Mouse (Mus musculus) bone marrow macrophage, adult 2 months (primary cell): Measurements from ENCODE around the gene Myo3b. TPM values are rescaled to one million over a fixed set of nuclear protein-coding genes. Genes with fewer than 3 reads are reported as not detected.

Experiments
- H3K27ac ChIP-seq: 2 replicates; pipeline ENCODE4 v1.5.1; 2012; ENCODE audit warnings: low read depth, low read length; ENCODE audit not compliant: insufficient read depth
- H3K4me1 ChIP-seq: 2 replicates; pipeline ENCODE4 v1.6.1; 2012; ENCODE audit warnings: low read length; ENCODE audit not compliant: control insufficient read depth, insufficient read depth
- H3K4me3 ChIP-seq: 2 replicates; pipeline ENCODE4 v1.5.1; 2012; ENCODE audit warnings: mild to moderate bottlenecking, low read length, moderate library complexity; ENCODE audit not compliant: insufficient read depth
- CTCF ChIP-seq: IDR thresholded peaks from 2 replicates; pipeline ENCODE4 v1.5.1; 2012; ENCODE audit warnings: low read depth, mild to moderate bottlenecking, low read length, moderate library complexity
- POLR2A ChIP-seq: IDR thresholded peaks from 2 replicates; pipeline ENCODE4 v1.6.1; 2012; ENCODE audit warnings: mild to moderate bottlenecking, low read depth, low read length, borderline replicate concordance
- polyA plus RNA-seq: library from polyadenylated mRNA; stranded (reverse); fragments of >200 nt; gene quantifications from 2 replicates; pipeline ENCODE4 v1.2.4, GENCODE M21; 2012; ENCODE audit not compliant: missing spikeins, insufficient read depth, insufficient read length

Myo3b gene
- polyA plus RNA-seq, 1 experiment, result not detected

DNA sequence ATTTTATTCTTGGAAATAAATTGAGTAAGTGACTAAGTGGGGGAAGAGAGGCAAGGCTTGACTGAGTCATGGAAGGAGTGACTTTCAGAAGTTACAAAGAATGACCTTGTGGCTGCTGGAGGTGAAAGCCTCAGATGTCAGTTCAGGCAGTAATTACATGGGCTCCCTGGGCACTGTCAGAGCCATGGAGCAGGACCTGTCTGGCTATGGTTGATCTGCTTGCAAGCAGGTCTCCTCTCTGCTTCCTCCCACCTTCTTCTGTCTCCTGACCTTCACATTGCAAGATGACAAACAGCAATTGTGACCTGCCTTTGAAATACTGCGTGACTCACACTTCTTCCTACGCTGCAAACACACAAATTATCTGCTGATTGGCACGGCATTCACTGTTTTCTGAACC, 90.6 kb downstream of the Myo3b start:
- peaks cover 9% of the 10 kb centered on the region for H3K4me1 ChIP-seq
- H3K27ac ChIP-seq, result no peak overlapping the region
- TF ChIP-seq CTCF (no peak), POLR2A (no peak)
- no peak overlapping the region for H3K4me3 ChIP-seq

DNA sequence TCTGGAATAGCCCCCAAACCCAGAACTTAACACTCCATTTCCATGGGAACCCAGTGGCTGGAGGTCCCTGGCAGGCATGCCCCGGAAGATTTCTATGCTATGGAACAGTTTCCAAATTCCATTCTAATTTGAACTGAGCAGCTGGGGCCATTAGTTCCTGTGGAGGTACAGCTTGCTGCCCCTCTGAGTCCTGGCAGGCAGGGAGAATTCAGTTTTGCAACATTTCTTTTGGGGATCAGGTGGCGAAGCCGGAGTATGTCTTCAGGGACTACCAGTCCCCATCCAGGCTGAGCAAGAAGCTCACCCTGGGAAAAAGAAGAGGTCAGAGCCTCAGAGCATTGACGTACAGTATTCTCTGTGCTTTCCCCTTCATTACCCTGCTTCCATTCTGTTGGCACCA, 94.4 kb downstream of the Myo3b start:
- Histone ChIP-seq H3K4me1 (peaks cover 5% of the 10 kb centered on the region), H3K27ac (no peak overlapping the region), H3K4me3 (no peak overlapping the region)
- TF ChIP-seq CTCF (no peak), POLR2A (no peak)

DNA sequence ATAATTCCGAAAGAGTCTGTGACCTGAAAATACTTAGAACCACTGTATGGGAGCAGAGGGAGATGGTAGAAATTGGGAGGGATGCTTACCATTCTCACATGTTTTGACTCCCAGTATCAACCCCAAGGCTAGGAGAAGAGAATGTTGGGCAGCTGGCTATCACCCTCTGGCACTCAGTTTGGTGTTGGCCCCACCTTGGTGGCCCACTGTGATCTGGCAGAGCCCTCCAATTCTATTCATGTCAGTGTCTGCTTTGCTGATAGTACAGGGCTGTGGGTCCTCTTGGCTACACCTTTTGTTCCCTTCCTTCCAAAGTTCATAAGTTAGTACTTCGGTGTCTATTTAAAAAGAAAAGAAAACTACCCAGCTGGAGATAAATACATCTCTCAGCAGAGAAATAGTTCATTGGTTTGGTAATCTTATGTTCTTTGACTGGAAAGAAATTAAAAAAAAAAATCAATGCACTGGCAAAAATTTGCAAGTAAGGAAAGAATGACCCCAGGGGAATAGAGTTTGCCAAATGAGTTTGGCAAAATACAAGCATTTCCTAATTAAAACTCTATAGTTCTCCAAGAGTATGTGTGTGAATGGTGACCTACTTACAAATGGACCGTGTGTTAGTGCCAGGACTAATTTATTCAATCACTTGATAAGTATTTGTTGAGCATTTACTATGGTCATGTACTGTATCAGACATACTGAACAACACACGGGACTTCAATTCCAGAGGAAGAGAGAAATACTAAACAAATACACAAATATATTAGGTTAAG, 98.5 kb downstream of the Myo3b start:
- no peak for TF ChIP-seq POLR2A
- TF ChIP-seq CTCF, result no peak
- Histone ChIP-seq H3K4me1 (no peaks in the 10 kb centered on the region), H3K27ac (no peak overlapping the region), H3K4me3 (no peak overlapping the region)

DNA sequence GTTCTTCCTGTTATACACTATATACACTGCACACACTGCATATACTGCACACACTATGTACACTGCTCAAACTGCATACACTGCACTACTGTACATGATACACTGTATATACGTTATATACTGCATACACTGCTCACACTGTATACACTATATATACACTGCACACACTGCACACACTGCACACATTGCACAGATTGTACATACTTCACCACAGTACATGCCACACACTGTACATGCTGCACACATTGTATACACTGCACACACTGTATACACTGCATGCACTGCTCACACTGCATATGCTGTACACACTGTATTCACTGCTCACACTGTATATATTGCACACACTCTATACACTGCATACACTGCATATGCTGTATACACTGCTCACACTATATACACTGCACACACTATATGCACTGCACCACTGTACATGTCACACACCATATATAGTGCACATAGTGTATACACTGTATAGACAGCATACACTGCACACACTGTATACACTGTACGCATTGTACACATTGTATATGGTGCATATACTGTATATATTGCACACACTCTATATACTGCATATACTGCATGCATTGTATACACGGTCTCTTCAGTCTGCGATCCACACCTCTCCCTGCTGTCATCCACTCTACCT, 104.7 kb downstream of the Myo3b start:
- TF ChIP-seq POLR2A (no peak), CTCF (no peak)
- Histone ChIP-seq H3K27ac (no peak overlapping the region), H3K4me3 (no peak overlapping the region), H3K4me1 (no peaks in the 10 kb centered on the region)

DNA sequence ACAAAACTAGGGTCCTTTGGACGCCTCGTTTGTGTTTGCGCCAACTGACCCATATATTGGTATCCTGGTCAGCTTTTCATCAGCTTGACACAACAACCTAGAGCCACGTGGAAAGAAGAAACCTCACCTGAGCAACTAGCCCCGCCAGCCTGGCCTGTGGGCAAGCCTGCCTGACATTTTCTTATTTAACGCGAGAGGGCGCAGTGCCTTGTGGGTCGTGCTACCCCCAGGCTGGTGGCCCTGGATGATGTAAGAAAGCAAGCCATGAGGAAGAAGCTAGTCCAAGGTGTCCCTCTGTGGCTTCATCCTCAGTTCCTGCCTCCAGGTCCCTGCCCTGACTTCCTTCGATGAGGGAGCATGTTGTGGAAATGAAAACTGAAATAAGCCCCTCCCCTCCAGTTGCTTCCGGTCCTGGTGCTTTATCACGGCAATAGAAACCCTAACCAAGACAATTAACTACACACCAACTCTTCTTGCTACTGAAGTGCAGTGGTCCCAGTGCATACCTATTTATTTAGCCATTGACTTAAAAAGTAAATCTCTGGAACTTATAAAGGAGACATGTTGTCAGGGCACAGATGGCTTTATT, 108.2 kb downstream of the Myo3b start:
- Histone ChIP-seq H3K4me3 (no peak overlapping the region), H3K4me1 (no peaks in the 10 kb centered on the region), H3K27ac (no peak overlapping the region)
- TF ChIP-seq CTCF, result no peak
- no peak for TF ChIP-seq POLR2A

DNA sequence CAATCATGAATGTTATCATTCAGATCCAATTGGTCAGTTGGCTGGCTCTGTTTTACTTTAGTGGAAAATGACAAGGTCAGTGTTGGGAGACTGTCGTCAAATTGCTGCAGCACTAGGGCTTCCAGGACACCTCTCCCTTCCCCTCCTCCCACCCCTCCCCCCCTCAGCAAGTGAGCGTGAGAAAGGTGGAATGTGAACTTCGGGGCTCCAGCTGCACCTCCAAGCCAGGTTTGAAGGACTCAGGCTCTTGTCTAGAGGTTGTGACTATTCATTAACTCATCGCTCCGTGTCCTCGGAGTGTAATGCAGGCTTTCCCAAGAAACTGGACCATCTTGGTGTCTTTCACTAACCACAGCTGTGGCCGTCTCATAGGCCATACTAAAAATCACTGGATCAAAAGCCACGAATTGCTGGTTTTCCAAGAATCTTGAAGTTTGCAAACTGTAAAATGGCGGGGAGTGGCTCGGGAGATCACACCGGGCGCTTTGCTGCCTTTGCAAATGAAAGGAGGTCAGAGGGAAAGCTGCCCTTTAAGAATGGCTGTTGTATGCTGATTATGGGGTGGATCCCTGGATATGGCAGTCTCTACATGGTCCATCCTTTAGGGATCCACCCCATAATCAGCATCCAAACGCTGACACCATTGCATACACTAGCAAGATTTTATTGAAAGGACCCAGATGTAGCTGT, 110.0 kb downstream of the Myo3b start:
- TF ChIP-seq CTCF (no peak), POLR2A (no peak)
- Histone ChIP-seq H3K4me1 (no peaks in the 10 kb centered on the region), H3K4me3 (no peak overlapping the region), H3K27ac (no peak overlapping the region)

DNA sequence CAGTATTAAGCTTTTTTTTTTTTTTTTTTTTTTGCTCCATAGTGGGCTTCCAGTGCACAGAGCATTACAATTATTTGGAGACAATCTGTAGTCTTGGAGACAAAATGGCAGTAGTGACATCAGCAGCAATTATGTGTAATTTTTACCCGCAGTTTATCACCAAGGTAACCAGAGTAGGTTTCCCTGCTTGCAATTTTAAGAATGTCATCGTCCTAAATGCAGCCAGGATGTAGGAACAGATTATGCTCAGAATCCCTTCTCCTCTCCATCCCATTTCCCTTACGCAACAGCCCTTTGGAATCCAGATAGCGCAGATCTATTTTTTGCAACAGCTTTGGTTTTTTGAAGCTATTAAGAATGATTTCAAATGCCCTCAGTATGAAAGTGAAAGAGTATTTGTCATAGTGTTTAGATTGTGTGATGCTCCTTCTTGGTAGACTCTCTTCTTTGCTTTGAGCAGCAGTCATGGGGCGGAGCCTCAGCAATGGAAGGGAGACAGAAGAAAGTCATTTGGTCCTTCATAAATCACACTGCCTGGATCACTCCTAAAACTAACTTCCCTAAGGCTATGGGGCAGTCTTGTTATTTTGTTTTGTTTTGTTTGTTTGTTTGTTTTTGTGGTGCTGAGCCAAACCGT, 111.6 kb downstream of the Myo3b start:
- Histone ChIP-seq H3K4me3 (no peak overlapping the region), H3K27ac (no peak overlapping the region), H3K4me1 (no peaks in the 10 kb centered on the region)
- TF ChIP-seq CTCF, result no peak
- no peak for TF ChIP-seq POLR2A

DNA sequence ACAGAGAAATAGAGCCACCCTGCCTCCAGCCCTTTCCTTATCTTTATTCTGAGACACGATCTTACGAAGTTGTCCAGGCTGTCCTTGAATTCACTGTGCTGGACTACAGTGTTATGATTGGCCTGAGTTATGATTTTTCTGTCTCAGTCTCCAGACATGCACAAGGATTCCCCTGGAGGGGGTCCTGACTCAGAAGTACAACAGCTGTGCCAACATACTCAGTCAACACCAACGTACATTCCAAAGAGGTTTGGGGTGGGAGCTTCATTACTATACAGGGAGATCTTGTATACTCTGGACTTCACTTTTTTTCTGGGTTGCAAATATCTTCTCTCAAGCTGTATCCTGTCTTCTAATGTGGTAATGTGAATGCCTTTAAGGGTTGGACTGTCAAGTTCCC, 113.0 kb downstream of the Myo3b start:
- TF ChIP-seq POLR2A, result no peak
- TF ChIP-seq CTCF, result no peak
- H3K27ac ChIP-seq, result no peak overlapping the region

DNA sequence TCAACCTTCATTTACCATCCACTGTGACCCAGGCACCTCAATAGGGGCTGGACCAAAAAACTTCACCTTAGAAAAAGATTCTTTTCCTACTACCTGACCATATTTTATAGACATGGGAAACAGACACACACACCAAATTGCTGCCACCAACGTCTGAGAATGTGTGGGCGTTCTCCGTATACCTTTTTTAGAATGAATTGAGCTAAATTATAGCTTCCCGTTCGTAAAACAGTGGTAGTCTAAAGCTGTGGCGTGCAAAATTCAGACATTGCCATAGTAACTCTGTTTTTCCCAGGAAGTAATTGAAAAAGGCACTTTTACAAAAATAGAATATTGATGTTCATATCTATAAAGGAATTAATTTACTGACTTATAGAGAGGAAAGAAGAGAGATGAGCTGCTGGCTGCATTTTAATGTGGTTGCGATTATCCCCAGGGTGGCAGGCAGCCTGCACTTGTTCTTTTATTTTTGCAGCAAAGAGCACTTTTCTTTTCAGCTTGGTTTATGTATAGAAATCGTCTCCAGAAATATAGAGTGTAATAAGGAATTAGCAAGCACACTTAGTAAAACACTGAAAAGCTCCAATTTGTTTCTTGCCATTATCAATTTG, 116.4 kb downstream of the Myo3b start:
- Histone ChIP-seq H3K4me1 (no peaks in the 10 kb centered on the region), H3K27ac (no peak overlapping the region), H3K4me3 (no peak overlapping the region)
- TF ChIP-seq CTCF, result no peak
- no peak for TF ChIP-seq POLR2A

More for the DNA sequence above, 113.0 kb downstream of the Myo3b start:
- Histone ChIP-seq H3K4me3 (no peak overlapping the region), H3K4me1 (no peaks in the 10 kb centered on the region)
